Mouse (Mus musculus) stomach, embryonic 15.5 days (tissue): ENCODE data around the gene Uqcrq. TPM values are rescaled to one million over a fixed set of nuclear protein-coding genes. Genes with fewer than 3 reads are reported as not detected.

ENCODE experiments used
- ATAC-seq: fragments of 200-750 bp; cut with Nextera tagmentation; 2 replicates; pipeline ENCODE4 v1.8.0; 2017; ENCODE audit warnings: low read depth, moderate number of reproducible peaks, moderate TSS enrichment; ENCODE audit not compliant: insufficient read depth, low FRiP score
- H3K27ac ChIP-seq: fragments of 300-500 bp; sonication (generic); 2 replicates; pipeline ENCODE4 v1.5.1; 2015; ENCODE audit warnings: mild to moderate bottlenecking, inconsistent platforms
- H3K27me3 ChIP-seq: fragments of 300-500 bp; sonication (generic); replicated peaks from 2 replicates; pipeline ENCODE4 v1.6.1; 2015; ENCODE audit warnings: inconsistent platforms
- H3K36me3 ChIP-seq: fragments of 300-500 bp; sonication (generic); 2 replicates; pipeline ENCODE4 v1.6.1; 2015; ENCODE audit warnings: inconsistent platforms
- H3K4me1 ChIP-seq: fragments of 300-500 bp; sonication (generic); 2 replicates; pipeline ENCODE4 v1.6.1; 2015; ENCODE audit warnings: inconsistent platforms
- H3K4me2 ChIP-seq: fragments of 300-500 bp; sonication (generic); 2 replicates; pipeline ENCODE4 v1.6.1; 2015; ENCODE audit warnings: mild to moderate bottlenecking, inconsistent platforms
- H3K4me3 ChIP-seq: fragments of 300-500 bp; sonication (generic); replicated peaks from 2 replicates; pipeline ENCODE4 v1.5.1; 2015; ENCODE audit warnings: inconsistent platforms
- H3K9ac ChIP-seq: fragments of 300-500 bp; sonication (generic); 2 replicates; pipeline ENCODE4 v1.6.1; 2015; ENCODE audit warnings: inconsistent platforms
- H3K9me3 ChIP-seq: fragments of 300-500 bp; sonication (generic); 2 replicates; pipeline ENCODE4 v1.6.1; 2016; ENCODE audit warnings: inconsistent platforms
- WGBS: fragments of 180-500 bp; shearing (Covaris S2); methylation state at CpG from one replicate; pipeline ENCODE4 v1.1.7; 2015; 5-methylcytosine and 5-hydroxymethylcytosine counted together
- polyA plus RNA-seq: library from polyadenylated mRNA; unstranded; fragments of >200 nt; fragmentation: Nextera tagmentation; extraction: Ambion mirVana; gene quantifications from 2 replicates; pipeline ENCODE4 v1.2.1, GENCODE M21; 2015

Uqcrq gene
- polyA plus RNA-seq: 612 and 619 TPM in 2 replicates

- peak within 1 kb of the TSS; percentile 70 for H3K4me2 ChIP-seq
- peak within 1 kb of the TSS; percentile 67 for H3K27ac ChIP-seq
- H3K27me3 ChIP-seq: no peaks in the 10 kb centered on the region
- H3K36me3 ChIP-seq: peaks cover 7% of the 10 kb centered on the region; the same call in 1 of the 2 replicates
- H3K9me3 ChIP-seq: no peaks in the 10 kb centered on the region
- peak within 1 kb of the TSS; percentile 80 for H3K4me3 ChIP-seq
- 0% methylated on average over 44 of the region's 44 CpGs for WGBS
- ATAC-seq: peak; percentile 93
- peak within 1 kb of the TSS; percentile 72 for H3K9ac ChIP-seq
- H3K4me1 ChIP-seq: peaks cover 8% of the 10 kb centered on the region; the same call in 1 of the 2 replicates
Measured at GRCm38 (mm10) chr11:53430670-53431346, at the start of gene Uqcrq, which contains the start of gene Gdf9. Gene Uqcrq (minus strand): TSS chr11:53430831. Gene Gdf9 (plus strand): TSS chr11:53431023.

- Histone ChIP-seq H3K4me2 (peak within 1 kb of the TSS; percentile 91), H3K9ac (0 out of 2 replicates have a peak within 1 kb of the TSS, but pooled peaks have one; percentile 5), H3K27me3 (peaks cover 53% of the 10 kb centered on the region), H3K9me3 (no peaks in the 10 kb centered on the region), H3K4me3 (peak within 1 kb of the TSS; percentile 46), H3K36me3 (no peaks in the 10 kb centered on the region), H3K4me1 (peaks cover 17% of the 10 kb centered on the region), H3K27ac (no peak within 1 kb of the TSS)
- WGBS: 2% methylated on average over 40 of the region's 40 CpGs
- ATAC-seq: peak; percentile 70
Measured at GRCm38 (mm10) chr11:53479783-53480301, 49.2 kb upstream of the Uqcrq start, which contains the start of the genes Gm9945 and Sowaha. Gene Gm9945 (plus strand): TSS chr11:53480166. Gene Sowaha (minus strand): TSS chr11:53480274.

- 0 out of 2 replicates have a peak overlapping the region, but pooled peaks have one; percentile 5 for H3K9ac ChIP-seq
- H3K27ac ChIP-seq: no peak overlapping the region
- peak overlapping the region; percentile 46 for H3K4me3 ChIP-seq
- H3K4me1 ChIP-seq: peaks cover 17% of the 10 kb centered on the region
- H3K27me3 ChIP-seq: peaks cover 57% of the 10 kb centered on the region
- H3K4me2 ChIP-seq: peak overlapping the region; percentile 91
- no peaks in the 10 kb centered on the region for H3K9me3 ChIP-seq
- no peak for ATAC-seq
- under 1% methylated on average over 62 of the region's 62 CpGs for WGBS
- no peaks in the 10 kb centered on the region for H3K36me3 ChIP-seq
Measured at GRCm38 (mm10) chr11:53479171-53479782, 48.6 kb upstream of the Uqcrq start.

GRCm38 (mm10) chr11:53478383-53479170, 47.9 kb upstream of the Uqcrq start:
- peaks cover 63% of the 10 kb centered on the region for H3K27me3 ChIP-seq
- H3K4me3 ChIP-seq: peak overlapping the region; percentile 46
- no peaks in the 10 kb centered on the region for H3K36me3 ChIP-seq
- peak overlapping the region; percentile 91 for H3K4me2 ChIP-seq
- H3K4me1 ChIP-seq: peaks cover 17% of the 10 kb centered on the region
- H3K9ac ChIP-seq: no peak overlapping the region
- 6% methylated on average over 79 of the region's 79 CpGs for WGBS
- no peaks in the 10 kb centered on the region for H3K9me3 ChIP-seq
- ATAC-seq: no peak
- no peak overlapping the region for H3K27ac ChIP-seq

GRCm38 (mm10) chr11:53477833-53478232, 47.2 kb upstream of the Uqcrq start:
- Histone ChIP-seq H3K27ac (no peak overlapping the region), H3K4me1 (peaks cover 17% of the 10 kb centered on the region), H3K27me3 (peaks cover 66% of the 10 kb centered on the region), H3K4me3 (peak overlapping the region; percentile 46), H3K36me3 (no peaks in the 10 kb centered on the region), H3K9me3 (no peaks in the 10 kb centered on the region), H3K4me2 (no peak overlapping the region), H3K9ac (no peak overlapping the region)
- no peak for ATAC-seq
- WGBS: 50% methylated on average over 7 of the region's 7 CpGs

GRCm38 (mm10) chr11:53475620-53476019, 45.0 kb upstream of the Uqcrq start:
- peaks cover 75% of the 10 kb centered on the region for H3K27me3 ChIP-seq
- no peaks in the 10 kb centered on the region for H3K9me3 ChIP-seq
- H3K27ac ChIP-seq: no peak overlapping the region
- no peaks in the 10 kb centered on the region for H3K36me3 ChIP-seq
- no peak overlapping the region for H3K4me3 ChIP-seq
- ATAC-seq: no peak
- 30% methylated on average over 8 of the region's 8 CpGs for WGBS
- no peak overlapping the region for H3K9ac ChIP-seq
- H3K4me1 ChIP-seq: peaks cover 17% of the 10 kb centered on the region
- H3K4me2 ChIP-seq: no peak overlapping the region

- Histone ChIP-seq H3K9ac (no peak overlapping the region), H3K9me3 (no peaks in the 10 kb centered on the region), H3K36me3 (no peaks in the 10 kb centered on the region), H3K27ac (no peak overlapping the region), H3K4me1 (peaks cover 5% of the 10 kb centered on the region; the same call in 1 of the 2 replicates), H3K4me2 (no peak overlapping the region), H3K27me3 (peaks cover 53% of the 10 kb centered on the region), H3K4me3 (no peak overlapping the region)
- WGBS: 73% methylated on average over 3 of the region's 3 CpGs
- no peak for ATAC-seq
Measured at GRCm38 (mm10) chr11:53472709-53473108, 42.1 kb upstream of the Uqcrq start.

GRCm38 (mm10) chr11:53469968-53470695, 39.5 kb upstream of the Uqcrq start, which contains the start of gene Gm9837:
Gene Gm9837 (minus strand): TSS chr11:53470479.
- Histone ChIP-seq H3K4me1 (peaks cover 9% of the 10 kb centered on the region; the same call in 1 of the 2 replicates), H3K9me3 (no peaks in the 10 kb centered on the region), H3K9ac (no peak within 1 kb of the TSS), H3K4me3 (peak within 1 kb of the TSS; percentile 6; the same call in 1 of the 2 replicates), H3K27ac (no peak within 1 kb of the TSS), H3K4me2 (peak within 1 kb of the TSS; percentile 49), H3K27me3 (peaks cover 50% of the 10 kb centered on the region), H3K36me3 (no peaks in the 10 kb centered on the region)
- 5% methylated on average over 29 of the region's 29 CpGs for WGBS
- peak; percentile 73; the same call in 1 of the 2 replicates for ATAC-seq

GRCm38 (mm10) chr11:53469294-53469967, 38.8 kb upstream of the Uqcrq start:
- no peak overlapping the region for H3K27ac ChIP-seq
- peaks cover 9% of the 10 kb centered on the region; the same call in 1 of the 2 replicates for H3K4me1 ChIP-seq
- H3K36me3 ChIP-seq: no peaks in the 10 kb centered on the region
- no peak overlapping the region for H3K9ac ChIP-seq
- no peaks in the 10 kb centered on the region for H3K9me3 ChIP-seq
- H3K4me3 ChIP-seq: 0 out of 2 replicates have a peak overlapping the region, but pooled peaks have one; percentile 6
- H3K4me2 ChIP-seq: peak overlapping the region; percentile 49; the same call in 1 of the 2 replicates
- H3K27me3 ChIP-seq: peaks cover 53% of the 10 kb centered on the region
- ATAC-seq: no peak
- WGBS: 41% methylated on average over 16 of the region's 16 CpGs

GRCm38 (mm10) chr11:53466231-53466971, 35.8 kb upstream of the Uqcrq start:
- Histone ChIP-seq H3K9ac (no peak overlapping the region), H3K9me3 (no peaks in the 10 kb centered on the region), H3K27me3 (peaks cover 66% of the 10 kb centered on the region), H3K27ac (no peak overlapping the region), H3K4me2 (peak overlapping the region; percentile 74), H3K36me3 (no peaks in the 10 kb centered on the region), H3K4me1 (peaks cover 19% of the 10 kb centered on the region), H3K4me3 (peak overlapping the region; percentile 35)
- WGBS: 8% methylated on average over 40 of the region's 40 CpGs
- ATAC-seq: no peak
